Mouse (Mus musculus): Measurements from ENCODE around the gene Crct1. TPM values are rescaled to one million over a fixed set of nuclear protein-coding genes. Genes with fewer than 3 reads are reported as not detected.

Crct1 gene
- total RNA-seq (2015) (not detected in 2 replicates), total RNA-seq (2017) (not detected in 2 replicates)

DNA sequence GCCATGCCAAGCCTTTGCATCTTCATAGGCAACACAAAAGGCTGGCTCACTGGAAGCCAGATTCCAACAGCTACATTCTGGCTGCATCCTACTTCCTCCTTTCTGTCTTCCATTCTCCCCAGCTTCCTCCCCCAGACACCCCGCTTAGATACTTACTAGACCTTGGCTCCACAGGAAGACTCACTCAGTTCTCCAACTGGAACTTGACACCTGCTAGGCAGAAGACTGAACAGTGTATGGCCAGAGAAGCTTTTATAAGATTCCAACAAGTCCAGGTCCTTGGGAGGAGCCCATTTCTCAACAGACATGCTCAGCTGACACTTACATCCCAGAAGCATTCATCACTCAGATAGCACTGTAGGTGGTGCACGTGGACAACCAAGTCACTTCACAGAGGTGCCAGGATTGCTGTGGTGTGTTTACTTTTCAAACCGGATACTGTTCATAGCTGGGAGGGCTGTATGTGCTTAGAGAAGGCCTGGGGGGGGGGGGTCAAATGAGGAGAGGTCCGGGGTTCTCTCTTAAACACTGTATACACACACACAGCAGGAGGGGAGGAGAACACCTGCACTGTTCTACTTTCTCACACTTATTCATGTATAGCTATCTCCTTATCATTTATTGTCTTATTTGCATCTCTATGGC lies at the start of gene Crct1:
TSS of gene Crct1 (minus strand) at position 228 of the 645 bp plus-strand sequence.
- no peak for ATAC-seq (replicated peaks; ENCODE audit: poor library complexity)

DNA sequence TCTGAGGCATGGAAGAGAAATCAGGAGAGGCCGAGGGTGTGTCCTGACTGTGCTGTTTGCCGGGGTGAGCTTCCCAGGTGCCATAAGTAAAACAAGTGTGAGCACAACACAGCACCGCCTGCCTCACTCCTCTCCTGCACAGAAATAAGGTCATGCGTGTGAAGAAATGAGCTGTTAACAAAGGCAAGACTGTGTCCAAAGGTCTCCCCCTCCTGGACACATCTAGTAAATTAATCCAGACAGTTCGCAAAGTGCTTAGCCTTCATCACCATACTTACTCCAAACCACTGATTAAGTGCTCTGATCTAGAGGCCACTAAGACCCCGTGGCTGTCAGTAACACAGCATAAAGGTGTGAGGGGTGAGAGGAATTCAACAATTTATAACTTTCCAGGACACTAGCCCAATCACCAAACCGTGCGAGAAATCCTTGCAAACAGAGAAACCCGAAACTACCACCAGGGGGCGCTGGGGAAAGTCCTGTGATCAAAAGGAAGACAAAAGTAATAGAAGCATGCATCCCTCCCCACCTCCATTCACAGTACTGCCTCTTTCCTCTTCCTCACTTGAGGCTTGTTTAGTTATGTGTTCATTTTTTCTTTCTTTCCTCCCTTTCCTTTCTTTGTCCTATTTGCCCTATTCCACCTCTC lies 37.5 kb upstream of the Crct1 start:
- no peak for ATAC-seq (replicated peaks; ENCODE audit: poor library complexity)

DNA sequence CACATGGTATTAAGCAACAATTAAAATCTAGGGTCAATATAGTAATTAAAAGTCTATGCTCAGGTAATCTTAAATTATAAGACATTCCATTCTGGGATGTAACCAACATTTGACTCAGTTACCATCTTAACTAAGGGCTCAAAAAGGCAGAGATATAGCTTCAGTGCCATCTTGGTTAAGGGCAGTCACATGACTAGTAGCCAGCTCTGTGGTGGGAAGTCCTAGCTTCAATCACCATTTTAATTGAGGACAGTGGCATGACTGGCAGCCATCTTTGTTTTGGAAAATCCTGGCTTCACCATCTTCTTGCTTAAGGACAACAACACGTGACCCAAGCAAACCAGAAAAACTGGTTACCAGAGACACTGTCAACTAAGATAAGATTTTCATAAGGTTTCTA lies 34.7 kb upstream of the Crct1 start:
- ATAC-seq (replicated peaks; ENCODE audit: poor library complexity) = no peak

DNA sequence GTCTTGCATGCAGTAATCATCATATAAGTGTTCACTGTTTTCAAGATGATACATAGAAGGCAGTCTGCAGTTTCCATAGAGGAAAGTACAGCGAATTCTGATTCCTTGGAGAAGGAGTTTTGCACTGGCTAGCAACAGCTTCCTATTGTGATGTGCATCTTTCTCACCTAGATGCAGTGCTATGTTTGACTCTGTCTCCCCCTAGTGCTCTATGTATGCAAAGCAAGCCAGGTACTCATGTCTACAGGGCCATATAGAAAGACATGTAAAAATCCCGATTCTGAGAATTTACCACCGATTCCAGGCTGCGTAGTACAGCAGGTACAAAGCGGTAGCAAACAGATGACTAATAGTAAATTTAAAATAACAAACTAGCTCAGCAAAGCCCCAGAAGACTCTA lies 16.0 kb upstream of the Crct1 start:
- ATAC-seq (replicated peaks; ENCODE audit: poor library complexity) = peak; percentile 78

DNA sequence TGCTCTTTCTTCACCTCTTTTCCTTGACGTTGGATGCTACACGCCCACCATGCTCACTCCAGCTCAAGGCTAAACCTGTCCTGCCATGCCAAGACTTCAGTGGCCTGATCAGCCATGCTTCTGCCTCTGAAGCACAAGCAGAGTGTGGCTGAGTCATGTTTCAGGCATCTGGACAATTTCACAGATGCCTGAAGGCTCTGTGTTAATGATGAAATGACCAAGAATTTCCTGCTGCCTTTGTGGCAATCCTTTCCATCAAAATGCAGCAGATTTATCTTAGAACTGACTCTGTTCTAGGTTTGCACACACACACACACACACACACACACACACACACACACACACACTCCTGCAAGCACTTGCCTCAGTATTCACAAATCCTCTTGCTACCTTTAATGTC lies 10.0 kb upstream of the Crct1 start:
- no peak for ATAC-seq (replicated peaks; ENCODE audit: poor library complexity)

DNA sequence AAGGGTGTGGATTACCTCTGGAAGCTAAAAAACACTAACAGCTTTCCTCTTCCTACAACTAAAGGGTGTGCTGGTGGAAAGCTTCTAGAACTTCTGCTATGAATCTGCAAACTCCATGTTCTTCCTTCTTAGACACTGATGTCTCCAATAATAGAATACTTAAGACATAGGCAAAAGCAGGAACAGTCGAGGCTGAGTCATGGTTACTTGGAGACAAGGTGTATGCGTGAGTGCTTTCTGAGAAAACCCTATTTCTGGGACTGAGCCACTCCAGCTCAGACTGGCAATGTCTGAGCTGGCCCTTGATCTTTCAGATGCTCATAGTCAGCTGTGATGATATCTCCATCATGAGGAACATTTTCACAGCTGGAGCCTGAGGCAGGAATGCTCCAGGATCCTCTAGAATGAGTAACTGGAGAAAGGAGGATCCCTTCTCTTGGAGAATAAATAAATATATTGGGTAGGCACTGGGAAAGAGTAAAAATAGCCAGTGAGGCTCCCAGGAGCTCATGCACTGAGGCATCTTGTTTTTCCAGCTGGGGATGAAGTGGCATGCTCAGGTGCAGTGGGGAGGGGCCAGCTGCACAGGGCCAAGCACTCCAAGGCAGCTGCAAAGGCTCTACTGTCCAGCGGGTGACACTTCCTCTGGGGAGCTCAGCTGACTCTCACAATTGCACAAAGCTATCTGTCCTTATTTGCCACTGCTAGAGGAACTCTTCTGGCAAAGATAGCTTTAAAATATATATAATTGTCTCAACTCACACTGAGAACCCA lies 8.1 kb upstream of the Crct1 start:
- no peak for ATAC-seq (replicated peaks; ENCODE audit: poor library complexity)

DNA sequence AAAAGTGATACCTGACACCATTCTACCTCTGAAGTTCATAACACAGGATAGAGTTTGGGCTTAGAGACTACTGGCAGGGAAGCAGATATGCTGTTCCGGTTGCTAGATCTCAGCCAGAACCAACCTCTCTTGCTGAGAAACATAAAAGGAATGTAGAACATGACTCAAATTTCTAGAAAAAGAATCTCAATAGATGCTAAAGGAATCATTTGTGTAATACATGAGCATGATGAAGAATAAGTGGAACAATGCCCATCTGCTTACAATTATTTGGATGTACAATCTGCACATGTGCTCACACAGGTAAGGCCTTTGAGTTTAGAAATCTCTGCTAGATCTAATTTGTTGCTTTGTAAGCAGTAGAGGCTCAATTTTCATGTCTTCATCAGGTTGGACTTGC lies 5.7 kb upstream of the Crct1 start:
- ATAC-seq (replicated peaks; ENCODE audit: poor library complexity) = no peak

DNA sequence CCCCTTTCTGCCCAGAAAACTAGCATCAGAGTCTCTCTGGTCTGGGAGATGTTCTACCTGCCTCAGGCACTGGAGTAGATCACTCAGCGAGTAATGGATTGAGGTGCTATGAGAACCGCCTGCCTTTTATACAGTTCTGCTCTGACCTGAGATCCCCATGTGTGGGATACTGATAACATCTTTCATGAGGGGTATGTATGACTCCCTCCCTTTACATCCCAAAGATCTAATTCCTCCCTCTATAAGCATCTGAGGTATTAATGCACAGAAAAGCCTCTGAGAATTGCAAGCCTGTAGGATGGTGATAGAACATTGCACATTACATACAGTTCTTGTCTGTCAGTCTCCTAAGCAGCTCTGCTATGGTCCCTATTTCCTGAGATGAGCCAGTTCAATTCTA lies 3.5 kb upstream of the Crct1 start, which contains the start of gene Lce1m:
TSS of gene Lce1m (minus strand) at position 101 of the 400 bp plus-strand sequence.
- no peak for ATAC-seq (replicated peaks; ENCODE audit: poor library complexity)

DNA sequence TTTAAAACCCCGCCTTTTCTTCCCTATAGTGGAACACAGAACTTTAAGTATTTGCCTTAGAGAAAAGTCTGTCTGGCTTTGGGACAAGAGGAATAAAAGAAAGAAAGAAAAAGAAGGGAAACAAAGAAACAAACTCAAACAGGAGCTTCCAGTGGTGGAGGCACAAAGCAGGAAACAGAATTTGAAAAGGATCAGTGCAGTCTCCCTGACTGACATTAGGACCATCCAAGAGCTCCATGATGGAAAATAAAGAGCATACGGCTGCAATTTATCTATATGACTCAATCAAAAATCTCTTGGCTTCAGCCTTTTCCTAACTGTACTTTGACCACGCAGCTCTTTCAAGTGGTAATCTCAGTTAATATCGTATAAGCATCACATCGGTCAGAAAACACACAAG lies 616 bp downstream of the Crct1 start:
- no peak for ATAC-seq (replicated peaks; ENCODE audit: poor library complexity)

DNA sequence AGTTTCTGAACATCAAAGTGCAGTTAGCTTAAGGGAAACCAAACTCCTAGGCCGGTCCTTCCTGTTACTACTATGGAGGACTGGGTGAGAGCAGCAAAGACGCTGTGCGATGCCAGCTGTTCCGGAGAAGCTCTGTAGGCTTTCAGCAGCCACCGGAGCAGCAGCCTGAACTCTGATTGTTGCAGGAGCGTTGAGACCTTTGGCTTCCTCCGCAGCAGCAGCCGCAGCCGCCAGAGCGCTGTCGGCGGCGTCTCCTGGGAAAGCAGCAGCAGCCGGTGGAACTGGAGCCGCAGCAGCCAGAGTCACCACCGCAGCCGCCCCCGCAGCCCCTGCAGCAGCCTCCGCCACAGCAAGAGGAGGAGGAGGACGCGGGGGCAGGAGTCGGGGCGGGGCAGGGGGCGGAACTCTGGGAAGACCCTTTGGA lies 1.1 kb downstream of the Crct1 start:
- no peak for ATAC-seq (replicated peaks; ENCODE audit: poor library complexity)

DNA sequence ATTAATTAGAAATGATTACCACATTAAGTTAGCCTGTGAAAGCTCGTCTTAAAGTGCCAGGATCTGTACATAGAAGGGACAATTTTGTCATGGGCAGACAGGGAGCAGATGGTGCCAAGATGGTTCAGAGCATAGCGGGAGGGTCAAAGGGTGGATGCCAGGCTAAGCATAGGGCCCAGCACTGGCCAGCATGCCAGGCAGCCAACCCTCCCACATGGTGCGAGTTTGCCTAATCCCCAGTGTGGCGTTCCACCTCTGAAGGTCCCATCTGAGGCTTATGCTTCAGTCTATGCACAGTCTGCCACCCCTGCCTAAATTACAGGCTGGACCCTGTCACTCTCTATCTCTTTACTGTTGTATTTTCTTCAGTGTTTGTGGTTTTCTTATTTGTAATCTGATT lies 12.6 kb downstream of the Crct1 start:
- ATAC-seq (replicated peaks; ENCODE audit: poor library complexity) = no peak

DNA sequence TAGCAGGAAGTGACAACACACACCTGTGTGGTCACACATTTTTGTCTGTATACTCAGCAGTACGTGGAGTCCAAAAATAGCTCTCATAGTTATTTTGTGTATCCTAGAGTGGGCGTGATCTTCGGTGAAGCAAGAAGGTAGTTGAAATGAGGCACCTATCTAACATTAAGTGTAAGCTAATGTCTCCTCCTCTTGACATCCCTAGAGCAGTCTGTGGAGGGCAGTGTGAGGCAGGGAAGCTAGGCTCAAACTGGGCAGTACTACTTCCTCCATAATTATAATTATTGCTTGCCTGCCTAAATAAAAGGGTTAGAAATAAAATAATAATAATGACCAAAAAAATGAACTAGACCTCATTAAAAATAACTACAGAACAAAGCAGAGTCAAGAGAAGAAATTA lies 14.9 kb downstream of the Crct1 start:
- ATAC-seq (replicated peaks; ENCODE audit: poor library complexity) = no peak

DNA sequence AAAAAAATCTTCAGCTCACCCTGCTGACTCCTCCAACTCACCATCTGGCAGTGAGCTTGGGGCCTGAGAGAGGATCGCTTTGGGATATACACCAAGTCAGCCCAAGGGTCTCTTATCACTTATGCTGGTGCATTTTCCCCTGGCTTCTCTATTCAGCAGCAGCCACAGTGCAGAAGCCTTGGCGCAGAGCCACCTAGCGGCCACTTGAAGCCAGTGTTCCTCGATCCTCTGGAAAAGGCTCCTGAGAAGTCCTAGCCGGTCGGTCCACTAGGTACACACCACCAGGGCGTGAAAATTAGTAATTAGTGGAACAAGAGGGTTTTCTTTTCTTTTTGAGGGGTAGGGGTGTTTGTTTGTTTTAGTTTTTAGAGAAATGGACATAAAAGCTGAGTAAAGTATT lies 16.8 kb downstream of the Crct1 start:
- peak; percentile 96 for ATAC-seq (replicated peaks; ENCODE audit: poor library complexity)

DNA sequence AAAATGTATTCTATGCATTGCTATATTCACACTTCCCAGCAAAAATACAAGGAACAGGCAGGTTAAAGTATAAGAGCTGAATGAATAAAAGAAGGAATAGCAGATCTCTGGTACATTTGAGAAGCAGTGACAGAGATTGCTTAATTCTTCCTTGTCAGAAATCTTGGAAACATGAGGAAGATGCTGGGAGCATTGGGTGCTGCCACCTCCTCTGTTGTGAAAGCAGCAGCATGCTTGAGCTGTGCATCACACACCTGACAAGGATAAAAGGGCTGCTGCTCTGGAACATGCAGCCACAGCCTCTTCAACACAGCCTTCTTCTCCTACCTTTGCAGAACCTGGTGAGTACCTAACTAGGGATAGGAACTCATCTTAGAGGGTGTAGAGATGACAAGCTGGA lies 23.6 kb downstream of the Crct1 start, which contains the start of gene Lce3f:
TSS of gene Lce3f (plus strand) at position 301 of the 400 bp plus-strand sequence.
- no peak for ATAC-seq (replicated peaks; ENCODE audit: poor library complexity)

DNA sequence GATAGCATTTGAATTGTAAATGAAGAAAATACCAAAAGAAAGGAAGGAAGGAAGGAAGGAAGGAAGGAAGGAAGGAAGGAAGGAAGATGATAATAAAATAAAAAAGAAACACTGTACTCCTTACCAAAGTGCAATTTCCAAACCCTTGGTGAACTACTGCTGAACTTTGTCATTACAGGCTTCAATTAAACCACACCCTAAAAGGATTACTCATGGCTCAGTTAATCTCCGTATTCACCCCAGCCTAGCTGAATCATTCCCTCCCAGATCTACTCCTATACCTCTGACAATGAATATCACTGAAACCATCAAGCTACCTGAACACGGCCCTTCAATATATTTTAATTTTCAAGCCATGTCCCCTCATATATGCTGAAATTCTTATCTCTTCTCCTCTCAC lies 37.0 kb downstream of the Crct1 start:
- no peak for ATAC-seq (replicated peaks; ENCODE audit: poor library complexity)

DNA sequence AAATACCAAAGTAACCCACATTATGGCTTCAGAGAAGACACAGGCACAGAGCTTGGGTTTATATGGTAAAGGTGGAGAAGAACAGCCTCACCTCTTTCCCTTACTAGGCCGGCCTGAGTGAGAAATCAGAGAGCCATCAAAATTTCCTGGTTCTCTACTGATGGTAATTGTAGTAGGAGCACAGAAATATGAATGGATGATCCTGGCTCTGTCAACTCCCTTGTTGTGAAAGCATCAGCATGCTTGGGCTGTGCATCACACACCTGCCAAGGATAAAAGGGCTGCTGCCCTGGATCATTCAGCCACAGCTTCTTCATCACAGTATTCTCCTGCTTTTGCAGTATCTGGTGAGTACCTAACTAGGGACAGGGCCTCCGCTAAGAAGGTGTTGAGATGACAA lies 48.7 kb downstream of the Crct1 start, which contains the start of gene Lce3e:
TSS of gene Lce3e (plus strand) at position 301 of the 400 bp plus-strand sequence.
- no peak for ATAC-seq (replicated peaks; ENCODE audit: poor library complexity)

Other genes starting within 250 kb of the Crct1 start
- not detected in 2 replicates for gene Lce1i, start 236.8 kb downstream of the Crct1 start, total RNA-seq (2015)
- not detected in 2 replicates for gene Lce1i, start 236.8 kb downstream of the Crct1 start, total RNA-seq (2017)
- not detected in 2 replicates for gene Lce1j, start 225.2 kb downstream of the Crct1 start, total RNA-seq (2015)
- gene Lce1j, start 225.2 kb downstream of the Crct1 start, total RNA-seq (2017) = not detected in 2 replicates
- not detected in 2 replicates for gene Lce1k, start 207.8 kb downstream of the Crct1 start, total RNA-seq (2015)
- not detected in 2 replicates for gene Lce1k, start 207.8 kb downstream of the Crct1 start, total RNA-seq (2017)
- gene Kprp, start 188.4 kb downstream of the Crct1 start, total RNA-seq (2015) = not detected in 2 replicates
- gene Kprp, start 188.4 kb downstream of the Crct1 start, total RNA-seq (2017) = not detected in 2 replicates
- not detected in 2 replicates for gene Lce1l, start 164.4 kb downstream of the Crct1 start, total RNA-seq (2015)
- not detected in 2 replicates for gene Lce1l, start 164.4 kb downstream of the Crct1 start, total RNA-seq (2017)
- not detected in 2 replicates for gene 2310050C09Rik, start 145.5 kb downstream of the Crct1 start, total RNA-seq (2015)
- gene 2310050C09Rik, start 145.5 kb downstream of the Crct1 start, total RNA-seq (2017) = not detected in 2 replicates
- gene Lce3a, start 89.5 kb downstream of the Crct1 start, total RNA-seq (2015) = not detected in 2 replicates
- gene Lce3a, start 89.5 kb downstream of the Crct1 start, total RNA-seq (2017) = not detected in 2 replicates
- not detected in 2 replicates for gene Lce3b, start 82.7 kb downstream of the Crct1 start, total RNA-seq (2015)
- not detected in 2 replicates for gene Lce3b, start 82.7 kb downstream of the Crct1 start, total RNA-seq (2017)
- not detected in 2 replicates for gene Lce3c, start 71.2 kb downstream of the Crct1 start, total RNA-seq (2015)
- not detected in 2 replicates for gene Lce3c, start 71.2 kb downstream of the Crct1 start, total RNA-seq (2017)
- not detected in 2 replicates for gene Lce3d, start 58.3 kb downstream of the Crct1 start, total RNA-seq (2015)
- gene Lce3d, start 58.3 kb downstream of the Crct1 start, total RNA-seq (2017) = not detected in 2 replicates
- not detected in 2 replicates for gene Lce3e, start 48.6 kb downstream of the Crct1 start, total RNA-seq (2015)
- gene Lce3e, start 48.6 kb downstream of the Crct1 start, total RNA-seq (2017) = not detected in 2 replicates
- not detected in 2 replicates for gene Lce3f, start 23.5 kb downstream of the Crct1 start, total RNA-seq (2015)
- gene Lce3f, start 23.5 kb downstream of the Crct1 start, total RNA-seq (2017) = not detected in 2 replicates
- not detected in 2 replicates for gene Lce1m, start 3.4 kb upstream of the Crct1 start, total RNA-seq (2015)
- gene Lce1m, start 3.4 kb upstream of the Crct1 start, total RNA-seq (2017) = not detected in 2 replicates
- not detected in 2 replicates for gene Gm4858, start 53.1 kb upstream of the Crct1 start, total RNA-seq (2015)
- not detected in 2 replicates for gene Gm4858, start 53.1 kb upstream of the Crct1 start, total RNA-seq (2017)
- not detected in 2 replicates for gene Crnn, start 129.1 kb upstream of the Crct1 start, total RNA-seq (2015)
- gene Crnn, start 129.1 kb upstream of the Crct1 start, total RNA-seq (2017) = not detected in 2 replicates
- gene Flg2, start 181.6 kb upstream of the Crct1 start, total RNA-seq (2015) = not detected in 2 replicates
- gene Flg2, start 181.6 kb upstream of the Crct1 start, total RNA-seq (2017) = not detected in 2 replicates